Mouse (Mus musculus): ENCODE results near the gene Chka. TPM values are rescaled to one million over a fixed set of nuclear protein-coding genes. Genes with fewer than 3 reads are reported as not detected.

The Chka gene
- total RNA-seq (2021): 10 to 100 TPM; 82.4 to 88.0 TPM
- long read RNA-seq, experiment 1, transcript Chka-202 (11 exons, 2,549 nt): minor isoform, 9 of 98 reads
- long read RNA-seq, experiment 1, transcript Chka-201 (12 exons, 2,319 nt): major isoform, 49 of 98 reads
- long read RNA-seq, experiment 1, partial matches to known transcripts: 16 of 98 reads
- long read RNA-seq, experiment 1, other reads (novel, unspliced or antisense): 19 of 98 reads
- long read RNA-seq, experiment 2, transcript Chka-201 (12 exons, 2,319 nt): major isoform, 21 of 42 reads
- long read RNA-seq, experiment 2, partial matches to known transcripts: 6 of 42 reads
- long read RNA-seq, experiment 2, other reads (novel, unspliced or antisense): 9 of 42 reads

DNA sequence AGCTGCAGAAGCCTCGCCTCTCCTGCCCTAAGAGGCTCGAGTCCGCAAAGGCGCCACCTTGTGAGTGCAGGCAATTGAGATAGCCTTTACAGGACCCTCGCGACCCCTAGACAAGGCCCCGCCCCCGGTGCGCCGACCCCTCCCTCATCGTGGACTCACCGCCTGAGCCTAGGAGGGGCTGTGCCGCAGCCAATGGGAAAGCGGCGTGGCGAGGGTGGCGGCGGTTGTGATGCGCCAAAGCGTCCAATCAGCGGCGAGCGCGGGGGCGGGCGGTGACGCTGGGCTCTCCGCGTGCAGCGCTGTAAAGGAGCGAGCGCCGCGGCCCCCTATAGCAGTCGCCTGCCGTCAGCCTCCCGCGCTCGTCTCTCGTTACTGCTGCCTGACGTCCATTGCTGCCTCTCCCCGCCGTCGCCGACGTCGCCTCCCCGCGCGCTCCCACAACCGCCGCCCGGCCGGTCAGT, at the start of gene Chka:
Chka (plus strand) TSS at position 272 of the 461 bp plus-strand sequence.
- peak; percentile 98 to 99 for DNase-seq (ENCODE audit: low spot score in 2 of 2)

DNA sequence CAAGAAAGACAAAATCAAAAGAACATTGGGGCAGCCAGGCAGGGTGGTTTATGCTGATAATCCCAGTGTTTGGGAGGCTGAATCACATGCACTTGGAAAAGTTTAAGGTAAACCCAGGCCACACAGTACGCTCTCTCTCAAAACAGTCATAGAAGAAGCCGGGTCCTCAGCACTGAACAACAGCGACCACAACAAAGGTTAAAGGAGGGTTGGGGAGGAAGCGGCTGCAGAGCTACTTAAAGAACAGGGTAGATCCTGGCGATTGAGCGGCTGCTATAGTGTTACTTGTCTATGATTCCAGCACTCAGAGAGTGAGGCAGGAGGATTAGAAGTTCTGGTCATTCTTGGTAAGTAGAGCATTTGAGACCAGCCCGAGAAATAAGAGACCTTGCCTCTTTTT, 46.0 kb upstream of the Chka start:
- no peak for DNase-seq (ENCODE audit: low spot score in 2 of 2)

DNA sequence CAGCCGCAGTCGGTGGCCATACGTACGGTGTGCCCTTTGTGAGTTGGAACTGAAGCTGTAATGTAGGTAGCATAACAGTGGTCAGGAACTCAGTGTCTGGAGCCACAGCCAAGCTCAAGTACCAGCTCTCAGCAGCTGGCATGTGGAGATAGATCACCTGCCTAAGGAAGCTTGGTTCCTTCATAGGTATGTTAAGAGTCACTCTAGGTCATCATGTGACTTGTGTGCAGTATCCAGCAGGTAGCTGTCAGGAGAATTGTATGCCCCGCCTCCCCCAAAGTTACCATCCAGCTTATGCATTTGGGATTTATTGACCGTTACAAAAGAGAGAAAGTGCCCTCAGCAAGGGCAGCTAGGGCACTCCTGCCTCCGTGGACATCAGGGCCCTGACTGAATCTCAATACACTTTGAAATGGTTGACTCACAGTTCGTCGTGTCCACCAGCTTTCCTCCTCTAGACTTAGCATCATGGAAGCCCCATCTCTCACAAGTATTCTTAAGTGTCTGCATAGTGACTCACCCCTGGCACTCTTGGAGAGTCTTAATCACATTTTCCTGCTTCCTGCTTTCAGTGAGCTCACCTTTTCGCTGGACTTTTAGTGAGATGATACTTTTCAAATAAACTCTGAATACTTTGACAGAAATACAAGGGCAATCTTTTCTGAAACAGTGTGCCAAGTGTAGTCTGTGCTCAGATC, 40.9 kb upstream of the Chka start:
- DNase-seq (ENCODE audit: low spot score in 2 of 2): no peak

DNA sequence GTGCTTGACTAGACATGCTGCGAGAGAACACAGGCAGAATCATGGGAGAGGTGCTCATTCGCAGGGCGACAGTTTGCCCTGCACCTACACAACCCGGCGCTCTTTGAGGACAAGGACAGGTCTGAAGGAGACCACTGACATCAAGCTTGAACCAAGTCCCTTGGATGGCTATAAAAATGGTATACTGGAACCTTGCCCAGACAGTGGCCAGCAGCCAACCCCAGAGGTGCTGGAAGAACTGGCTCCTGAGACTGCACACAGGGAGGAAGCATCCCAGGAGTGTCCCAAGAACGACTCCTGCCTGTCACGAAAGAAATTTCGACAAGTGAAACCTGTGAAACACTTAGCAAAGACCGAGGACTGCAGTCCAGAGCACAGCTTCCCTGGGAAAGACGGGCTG, 37.1 kb upstream of the Chka start:
- DNase-seq (ENCODE audit: low spot score in 2 of 2): no peak

DNA sequence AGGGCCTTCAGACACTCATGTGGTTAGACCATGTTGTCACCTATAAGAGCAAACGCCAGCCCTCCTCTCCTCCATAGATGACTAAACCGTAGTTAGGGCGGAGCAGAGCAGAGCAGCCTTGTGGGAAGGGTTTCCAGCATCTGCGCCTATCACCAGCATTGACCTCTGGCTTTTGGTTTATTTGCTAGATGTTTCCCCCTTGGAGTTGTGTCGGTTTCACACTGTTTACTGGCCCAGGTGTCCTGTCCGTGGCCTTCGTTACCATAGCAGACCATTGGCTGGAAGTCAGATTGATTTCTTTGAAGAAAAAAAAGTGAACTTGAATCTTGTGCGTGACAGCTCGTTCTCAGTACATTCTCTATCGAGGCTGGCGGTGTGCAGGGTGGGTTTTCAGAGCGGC, 35.7 kb upstream of the Chka start:
- no peak for DNase-seq (ENCODE audit: low spot score in 2 of 2)

DNA sequence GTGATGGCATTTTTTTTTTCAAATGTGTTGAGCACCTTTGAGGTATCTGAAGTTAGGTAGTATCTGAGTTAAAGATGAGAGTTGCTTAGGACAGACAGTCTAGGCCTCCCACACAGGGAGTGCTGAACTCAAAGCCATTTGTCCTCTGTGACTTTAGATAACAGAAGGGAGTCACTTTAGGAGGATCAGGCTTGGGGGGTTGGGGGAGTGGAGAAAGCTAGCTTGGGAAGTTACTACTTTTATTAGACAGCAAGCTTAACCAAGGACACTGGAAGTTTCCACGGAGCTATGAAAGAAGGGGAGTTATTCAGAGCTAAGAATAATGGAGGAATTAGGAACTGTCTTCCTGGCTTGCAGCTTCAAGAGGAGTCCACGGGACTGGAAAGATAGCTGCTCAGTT, 32.5 kb upstream of the Chka start:
- DNase-seq (ENCODE audit: low spot score in 2 of 2): no peak

DNA sequence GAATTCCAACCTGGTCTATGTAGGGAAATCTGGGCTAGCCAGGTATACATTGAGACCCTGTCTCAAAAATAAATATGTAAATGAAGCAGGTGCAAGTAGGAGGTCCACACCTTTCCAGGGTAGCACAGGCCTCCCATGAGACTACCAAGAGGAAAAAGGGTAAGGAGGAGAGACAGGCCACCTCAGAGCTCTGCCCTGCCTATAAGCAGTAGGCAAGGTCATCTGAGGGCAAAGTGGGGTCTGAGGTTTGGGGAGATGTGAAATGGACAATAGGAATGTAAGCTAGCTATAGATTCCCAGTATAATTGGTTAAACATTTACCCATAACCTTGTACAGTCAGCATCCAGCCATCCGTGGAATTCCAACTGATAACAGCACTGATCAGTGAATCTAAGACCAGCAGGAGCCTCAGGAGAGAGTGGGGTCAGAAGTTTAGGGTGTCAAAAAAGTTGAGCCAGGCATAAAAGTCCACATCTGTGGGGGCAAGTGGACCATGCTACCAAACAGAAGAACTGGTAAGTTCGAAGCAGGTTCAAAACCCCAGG, 31.6 kb upstream of the Chka start:
- no peak for DNase-seq (ENCODE audit: low spot score in 2 of 2)

DNA sequence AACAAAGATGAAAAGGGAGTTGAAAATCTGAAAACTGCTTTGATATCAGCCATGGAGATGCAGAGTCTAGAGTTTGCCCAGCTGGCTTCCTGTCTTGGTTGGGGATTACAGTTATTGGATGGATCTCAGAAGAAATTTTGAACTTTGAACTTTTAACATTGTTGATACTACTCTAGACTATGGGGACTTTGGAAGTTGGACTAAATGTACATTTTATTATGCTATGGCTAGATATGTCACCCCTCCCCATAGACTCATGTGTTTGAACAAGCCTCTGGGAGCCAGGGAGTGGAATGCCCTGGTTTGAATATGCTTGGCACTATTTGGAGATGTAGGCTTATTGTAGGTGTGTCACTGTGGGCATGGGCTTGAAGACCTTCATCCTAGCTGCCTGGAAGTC, 26.5 kb upstream of the Chka start:
- no peak for DNase-seq (ENCODE audit: low spot score in 2 of 2)

DNA sequence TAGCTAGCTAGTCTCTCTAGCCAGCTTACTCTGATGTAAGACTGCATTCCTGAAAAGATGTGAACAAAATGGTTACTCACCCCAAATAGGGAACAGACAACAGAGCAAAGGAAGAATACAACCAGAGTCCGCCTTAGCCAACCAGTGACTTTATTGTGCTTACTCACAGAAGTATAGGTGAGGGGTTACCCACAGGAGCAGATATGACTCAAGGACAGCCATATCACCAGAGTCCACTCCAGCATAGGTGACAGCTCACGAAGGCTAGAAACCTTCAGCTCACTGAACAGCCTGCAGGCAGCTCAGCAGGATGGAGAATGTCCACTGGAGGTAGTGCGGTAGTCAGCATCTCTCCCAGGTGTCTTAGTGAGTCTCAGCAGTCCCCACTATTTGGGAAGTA, 21.7 kb upstream of the Chka start:
- DNase-seq (ENCODE audit: low spot score in 2 of 2): no peak

DNA sequence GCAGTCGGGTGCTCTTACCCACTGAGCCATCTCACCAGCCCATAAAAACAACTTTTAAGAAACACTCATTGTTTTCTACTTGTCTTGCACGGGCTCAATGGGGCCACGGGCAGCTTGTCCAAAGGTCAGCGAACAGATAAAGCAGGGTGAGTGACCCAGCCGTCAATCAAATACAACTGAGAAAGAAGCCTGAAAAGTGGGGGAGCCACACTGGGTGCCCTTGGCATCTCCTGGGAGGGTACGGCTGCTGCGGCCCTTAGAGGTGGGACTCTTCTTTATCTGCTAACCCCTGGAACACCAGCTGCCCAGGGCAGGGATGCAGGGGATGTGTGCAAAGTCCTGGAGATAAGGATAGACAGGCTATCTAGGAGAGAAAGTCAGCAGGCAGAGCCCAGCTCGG, 19.9 kb upstream of the Chka start:
- DNase-seq (ENCODE audit: low spot score in 2 of 2): no peak

DNA sequence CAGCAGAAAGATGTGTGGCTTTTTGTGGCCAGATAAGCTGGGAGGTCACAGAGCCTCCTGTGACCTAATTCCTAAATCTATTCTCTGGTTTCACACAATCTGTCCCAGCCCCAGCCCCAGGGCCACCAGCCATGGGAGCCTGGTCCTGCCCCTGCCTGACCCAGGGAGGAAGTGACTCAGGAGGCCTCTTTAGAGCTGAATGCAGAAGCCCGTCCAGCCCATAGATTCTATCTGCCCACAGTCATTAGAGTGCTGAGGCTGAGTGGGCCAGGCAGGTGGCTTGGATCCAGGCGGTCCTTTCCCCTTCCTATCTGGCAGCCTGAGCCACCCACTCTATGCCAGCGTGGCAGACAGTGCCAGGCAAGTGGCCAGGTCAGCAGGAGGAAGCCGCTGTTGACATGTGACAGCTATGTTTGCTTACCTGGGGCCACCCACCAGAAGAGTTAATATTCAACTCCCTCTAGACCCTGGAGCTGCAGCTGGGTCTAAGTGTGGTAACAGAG, 18.7 kb upstream of the Chka start:
- no peak for DNase-seq (ENCODE audit: low spot score in 2 of 2)

DNA sequence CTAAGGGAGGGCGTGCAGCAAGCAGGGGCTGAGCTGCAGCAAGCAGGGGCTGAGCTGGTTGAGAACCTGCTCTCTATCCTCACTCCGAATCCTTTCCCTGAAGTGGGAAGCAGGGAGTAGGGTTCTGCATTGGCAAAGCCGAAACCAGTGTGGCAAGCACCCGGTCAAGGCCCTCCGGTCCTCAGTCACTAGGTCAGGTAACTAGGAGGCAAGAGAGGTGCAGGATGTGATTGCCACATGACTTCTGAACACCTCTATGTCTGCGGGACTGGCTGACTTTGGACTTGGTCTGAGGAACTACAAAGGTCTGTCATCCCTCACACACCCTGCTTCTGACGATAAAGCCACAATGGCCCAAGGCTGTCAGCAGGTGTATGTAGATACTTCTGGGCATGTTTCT, 17.3 kb upstream of the Chka start:
- DNase-seq (ENCODE audit: low spot score in 2 of 2): no peak

DNA sequence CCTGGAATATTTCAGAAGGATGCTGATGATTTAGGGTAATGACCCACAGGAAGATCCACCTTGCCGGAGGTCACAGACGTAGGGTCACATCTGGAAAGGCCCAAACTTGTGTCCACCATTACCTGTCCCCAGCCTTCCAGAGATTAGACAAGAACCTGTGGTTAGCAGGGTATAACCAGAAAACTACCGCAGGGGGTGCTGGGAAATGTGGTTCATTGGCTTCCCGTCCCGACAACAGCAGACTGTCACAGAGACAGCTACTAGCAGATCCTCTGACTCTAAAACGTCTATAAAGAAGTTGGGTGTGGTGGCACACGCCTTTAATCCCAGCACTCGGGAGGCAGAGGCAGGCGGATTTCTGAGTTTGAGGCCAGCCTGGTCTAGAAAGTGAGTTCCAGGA, 14.8 kb upstream of the Chka start:
- no peak for DNase-seq (ENCODE audit: low spot score in 2 of 2)

DNA sequence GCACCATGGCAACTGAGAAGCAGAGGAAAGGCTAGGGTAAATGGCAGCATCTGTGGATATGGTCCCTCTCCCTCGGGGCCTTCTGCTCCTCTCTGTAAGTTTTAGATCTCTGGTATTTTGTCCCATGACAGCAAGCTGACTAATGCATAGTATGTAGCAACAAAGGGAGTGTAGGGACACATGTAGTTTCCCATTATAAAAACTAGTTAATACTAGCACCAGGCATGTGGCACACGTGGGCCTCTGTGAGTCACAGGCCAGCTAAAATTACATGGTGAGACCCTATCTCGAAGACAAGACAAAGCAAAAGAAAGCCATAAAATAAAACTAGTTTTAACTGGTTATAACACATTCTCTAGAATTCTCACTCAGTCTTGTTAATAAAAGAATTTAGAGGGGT, 12.6 kb upstream of the Chka start:
- no peak for DNase-seq (ENCODE audit: low spot score in 2 of 2)

DNA sequence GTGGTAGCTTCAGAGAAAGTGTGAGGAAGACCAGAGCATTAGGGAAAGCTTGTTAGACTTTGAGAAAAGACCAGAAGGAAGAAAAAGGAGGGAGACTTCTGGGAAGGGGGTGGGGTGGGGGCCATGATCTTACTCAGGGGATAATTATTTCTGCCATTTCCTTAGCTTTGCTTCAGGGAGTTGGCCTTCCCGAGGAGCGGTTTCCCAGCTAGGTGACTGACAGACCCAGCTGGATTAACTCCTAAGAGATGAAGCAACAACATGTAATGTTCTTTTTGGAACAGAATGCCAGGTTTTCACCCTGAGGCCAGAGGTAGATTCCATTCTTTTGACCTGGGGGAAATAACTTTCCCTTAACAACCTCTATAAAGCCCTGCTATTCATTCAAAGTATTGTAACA, 11.9 kb upstream of the Chka start:
- DNase-seq (ENCODE audit: low spot score in 2 of 2): no peak

DNA sequence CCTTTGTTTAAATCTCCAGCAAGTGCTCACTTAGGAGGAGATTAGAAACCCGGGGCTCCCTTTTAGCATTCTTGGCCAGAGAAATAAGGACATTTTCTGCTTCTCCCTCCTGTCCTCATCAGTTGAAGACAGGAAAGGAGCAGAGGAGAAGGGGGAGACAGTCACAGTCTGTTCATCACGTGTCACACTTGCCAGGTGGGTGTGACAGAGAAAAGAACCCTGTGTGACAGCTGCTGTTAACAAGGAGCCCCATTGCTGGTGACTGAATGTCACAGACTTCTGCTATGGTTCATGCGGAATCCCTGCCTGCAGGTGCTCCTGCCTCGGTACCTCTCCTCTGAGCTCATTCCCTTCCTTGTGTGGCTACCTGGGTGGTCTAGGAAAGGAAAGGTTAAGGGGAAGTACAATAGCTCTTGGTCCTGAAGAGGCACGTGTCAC, 11.3 kb upstream of the Chka start:
- DNase-seq (ENCODE audit: low spot score in 2 of 2): no peak

DNA sequence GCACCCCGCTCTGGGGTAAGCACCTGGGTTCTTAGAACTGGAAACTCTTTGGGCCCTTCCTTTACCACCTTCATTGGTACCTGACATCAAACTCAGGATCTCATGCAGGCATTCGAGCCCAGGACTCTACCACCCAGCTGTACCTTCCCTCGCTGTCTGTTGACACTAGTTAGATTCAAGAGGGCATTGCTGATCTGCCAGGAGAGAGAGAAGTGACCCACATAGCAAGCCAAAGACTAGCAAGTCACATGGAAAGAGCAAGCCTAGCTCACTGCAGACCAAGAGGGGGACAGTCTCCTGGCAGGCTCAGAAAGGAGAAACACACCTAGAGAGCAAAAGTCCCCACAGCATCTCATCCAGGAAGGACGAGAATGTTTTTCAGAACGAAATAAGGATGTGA, 10.9 kb upstream of the Chka start:
- no peak for DNase-seq (ENCODE audit: low spot score in 2 of 2)

DNA sequence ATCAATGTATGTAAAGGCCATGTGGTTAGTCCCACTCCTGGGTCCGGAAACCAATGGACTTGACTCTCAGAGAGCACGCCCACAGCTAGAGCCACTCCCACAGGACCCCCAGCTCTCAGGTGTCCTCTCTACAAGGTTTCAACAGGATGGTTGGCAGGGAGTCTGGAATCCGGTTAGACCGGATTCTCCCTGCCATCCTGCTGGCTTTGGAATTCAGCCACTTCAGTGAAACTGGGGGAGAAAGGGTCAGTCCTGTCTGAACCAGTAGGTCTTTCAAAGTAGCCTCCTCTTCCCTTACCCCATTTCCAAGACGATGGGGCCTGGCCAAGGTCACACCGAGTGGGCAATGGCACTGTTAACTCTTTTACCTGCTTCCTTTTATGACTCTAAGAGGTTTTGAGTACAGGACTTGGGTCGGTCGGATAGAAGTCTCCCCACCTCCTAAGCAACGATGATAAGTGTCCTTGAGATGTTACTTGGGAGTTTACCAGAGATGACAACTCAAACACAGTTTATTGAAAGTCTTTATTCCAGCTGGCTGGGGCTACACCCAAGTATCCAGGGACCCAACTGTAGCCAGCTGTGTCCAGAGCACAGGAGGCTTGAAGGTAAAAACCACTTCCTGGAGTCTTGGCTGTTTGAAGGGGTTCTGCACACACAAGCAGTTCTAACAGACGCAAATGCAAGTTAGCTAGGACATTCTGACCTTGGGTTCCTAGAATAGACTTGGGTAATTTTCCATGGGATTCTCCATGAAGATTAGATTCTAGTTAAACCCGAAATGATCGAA, 9.0 kb upstream of the Chka start:
- no peak for DNase-seq (ENCODE audit: low spot score in 2 of 2)

DNA sequence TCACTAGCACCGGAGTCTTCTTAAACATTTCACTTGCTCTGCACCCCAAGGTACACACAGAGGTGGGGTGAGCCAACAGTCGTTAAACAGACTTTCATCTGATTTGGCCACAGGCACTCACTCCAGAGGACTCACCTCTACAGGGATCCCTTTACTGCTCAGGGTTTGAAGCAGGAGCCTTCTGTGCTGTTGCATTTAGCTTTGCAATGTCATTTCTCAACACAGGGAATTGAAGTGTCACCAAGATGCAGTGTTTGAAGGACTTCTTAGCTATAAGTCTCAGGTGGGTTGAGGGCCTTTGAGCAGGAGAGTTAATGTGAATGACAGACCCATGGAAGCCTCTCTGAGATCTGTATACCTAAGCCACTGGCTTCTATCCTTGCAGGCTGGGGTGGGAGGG, 7.9 kb upstream of the Chka start:
- DNase-seq (ENCODE audit: low spot score in 2 of 2): no peak

DNA sequence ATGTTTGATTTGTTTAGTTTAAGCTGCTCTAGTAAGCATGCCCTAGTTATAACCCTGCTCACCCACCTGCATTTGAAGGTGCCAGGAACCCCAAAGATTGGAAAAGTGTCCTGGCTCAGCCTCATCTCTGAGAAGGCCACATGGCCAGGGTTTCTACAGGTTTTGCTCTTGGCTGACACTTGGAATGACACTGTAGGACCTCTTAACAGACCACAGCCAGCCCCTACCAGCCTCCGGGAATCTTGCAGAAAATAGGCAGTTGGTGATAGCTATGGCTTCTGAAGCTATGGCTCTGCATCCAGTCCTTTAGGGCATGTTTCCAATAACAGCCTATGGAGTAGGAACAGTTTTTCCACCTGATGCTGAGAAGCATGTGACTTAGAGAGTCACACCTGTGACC, 6.7 kb upstream of the Chka start:
- DNase-seq (ENCODE audit: low spot score in 2 of 2): no peak

DNA sequence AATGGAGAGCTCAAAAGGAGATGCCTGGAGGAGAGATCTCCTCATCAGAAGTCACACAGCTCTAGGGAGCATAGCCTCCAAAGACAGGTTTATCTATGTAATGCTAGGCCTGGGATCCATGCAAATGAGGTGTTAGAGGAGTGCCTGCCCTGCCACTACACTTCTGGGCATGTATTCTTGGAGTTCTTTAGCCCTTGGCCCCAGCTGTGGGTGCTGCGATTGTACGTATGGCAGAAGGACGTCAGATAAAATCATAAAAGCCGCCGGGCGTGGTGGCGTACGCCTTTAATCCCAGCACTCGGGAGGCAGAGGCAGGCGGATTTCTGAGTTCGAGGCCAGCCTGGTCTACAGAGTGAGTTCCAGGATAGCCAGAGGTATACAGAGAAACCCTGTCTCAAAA, 6.2 kb upstream of the Chka start:
- DNase-seq (ENCODE audit: low spot score in 2 of 2): no peak
